Mouse (Mus musculus): ENCODE data around the gene Tigd3.

The Tigd3 gene

GRCm38 (mm10) chr19:5874391-5874968 is 19.5 kb downstream of the Tigd3 start:
- no peak for DNase-seq

- DNase-seq, result no peak
These were observed 20.9 kb downstream of the Tigd3 start for GRCm38 (mm10) chr19:5872931-5873556.

- DNase-seq, result no peak
These were observed 21.4 kb downstream of the Tigd3 start for GRCm38 (mm10) chr19:5872528-5872927.

GRCm38 (mm10) chr19:5871683-5872082 is 22.3 kb downstream of the Tigd3 start:
- no peak for DNase-seq

- no peak for DNase-seq
These were observed 22.7 kb downstream of the Tigd3 start for GRCm38 (mm10) chr19:5871273-5871672.

- no peak for DNase-seq
These were observed 25.9 kb downstream of the Tigd3 start for GRCm38 (mm10) chr19:5868096-5868495.

GRCm38 (mm10) chr19:5864710-5865398 is 29.1 kb downstream of the Tigd3 start:
- DNase-seq, result no peak

- no peak for DNase-seq
These were observed 30.2 kb downstream of the Tigd3 start for GRCm38 (mm10) chr19:5863776-5864175.

- DNase-seq, result no peak
These were observed 31.4 kb downstream of the Tigd3 start for GRCm38 (mm10) chr19:5862335-5863085.

GRCm38 (mm10) chr19:5856604-5857003 is 37.3 kb downstream of the Tigd3 start:
- no peak for DNase-seq

GRCm38 (mm10) chr19:5852035-5852722 is 41.8 kb downstream of the Tigd3 start:
- no peak for DNase-seq

GRCm38 (mm10) chr19:5851481-5851971 is 42.4 kb downstream of the Tigd3 start:
- peak; percentile 26 for DNase-seq

GRCm38 (mm10) chr19:5850860-5851259 is 43.1 kb downstream of the Tigd3 start:
- peak; percentile 14 for DNase-seq

- peak; percentile 98 for DNase-seq
These were observed 44.0 kb downstream of the Tigd3 start for GRCm38 (mm10) chr19:5849843-5850527.

- peak; percentile 65 for DNase-seq
These were observed 44.9 kb downstream of the Tigd3 start for GRCm38 (mm10) chr19:5848826-5849672.

GRCm38 (mm10) chr19:5848032-5848825 is 45.7 kb downstream of the Tigd3 start:
- DNase-seq, result peak; percentile 84

GRCm38 (mm10) chr19:5847306-5847796 is 46.6 kb downstream of the Tigd3 start:
- DNase-seq, result peak; percentile 86

GRCm38 (mm10) chr19:5846557-5847305 is 47.2 kb downstream of the Tigd3 start:
- DNase-seq, result peak; percentile 92

- DNase-seq, result no peak
These were observed 47.8 kb downstream of the Tigd3 start for GRCm38 (mm10) chr19:5846154-5846553.
